Mouse (Mus musculus) brain, embryonic 14.5 days (tissue): ENCODE data around the gene Gm21962.

ENCODE experiments used
- CTCF ChIP-seq: fragments of 200-500 bp; IDR thresholded peaks from 2 replicates; pipeline ENCODE4 v1.5.1; 2012; ENCODE audit warnings: inconsistent platforms, mild to moderate bottlenecking, moderate library complexity, borderline replicate concordance; ENCODE audit not compliant: insufficient read depth, insufficient read length; ENCODE audit errors: extremely low read depth
- POLR2A ChIP-seq: fragments of 200-500 bp; IDR thresholded peaks from 2 replicates; pipeline ENCODE4 v1.6.1; 2012; ENCODE audit warnings: mild to moderate bottlenecking, inconsistent platforms, borderline replicate concordance; ENCODE audit not compliant: poor library complexity, insufficient read depth, insufficient read length, severe bottlenecking; ENCODE audit errors: extremely low read depth

GRCm38 (mm10) chr3:137622895-137623580 lies 48.3 kb upstream of the Gm21962 start:
- TF ChIP-seq POLR2A (no peak), CTCF (no peak)
